Mouse (Mus musculus) forebrain, embryonic 16.5 days (tissue): ENCODE measurements around the gene Ccdc141. TPM values are rescaled to one million over a fixed set of nuclear protein-coding genes. Genes with fewer than 3 reads are reported as not detected.
"Not testable (repeated sequence)": the region's sequence is repeated elsewhere in the genome, so short reads cannot be mapped to it uniquely, and the experiment has no call there.

ENCODE experiments used
- ATAC-seq: fragments of 200-750 bp; cut with Nextera tagmentation; 2 replicates; pipeline ENCODE4 v1.8.0; 2017; ENCODE audit warnings: mild to moderate bottlenecking, moderate library complexity
- H3K27ac ChIP-seq: fragments of 300-500 bp; sonication (generic); 2 replicates; pipeline ENCODE4 v1.5.1; 2014; ENCODE audit warnings: low read length, control low read depth
- H3K27me3 ChIP-seq: fragments of 300-500 bp; sonication (generic); replicated peaks from 2 replicates; pipeline ENCODE4 v1.6.1; 2014; ENCODE audit warnings: low read length; ENCODE audit not compliant: control insufficient read depth, insufficient read depth
- H3K36me3 ChIP-seq: fragments of 300-500 bp; sonication (generic); 2 replicates; pipeline ENCODE4 v1.6.1; 2014; ENCODE audit not compliant: control insufficient read depth, insufficient read depth
- H3K4me1 ChIP-seq: fragments of 300-500 bp; sonication (generic); replicated peaks from 2 replicates; pipeline ENCODE4 v1.6.1; 2014; ENCODE audit warnings: low read length; ENCODE audit not compliant: control insufficient read depth, insufficient read depth
- H3K4me2 ChIP-seq: fragments of 300-500 bp; sonication (generic); 2 replicates; pipeline ENCODE4 v1.6.1; 2014; ENCODE audit warnings: mild to moderate bottlenecking, low read length, control low read depth
- H3K4me3 ChIP-seq: fragments of 300-500 bp; sonication (generic); replicated peaks from 2 replicates; pipeline ENCODE4 v1.5.1; 2014; ENCODE audit warnings: mild to moderate bottlenecking, low read length, control low read depth
- H3K9ac ChIP-seq: fragments of 300-500 bp; sonication (generic); replicated peaks from 2 replicates; pipeline ENCODE4 v1.6.1; 2014; ENCODE audit warnings: low read depth, low read length, control low read depth
- H3K9me3 ChIP-seq: fragments of 300-500 bp; sonication (generic); 2 replicates; pipeline ENCODE4 v1.6.1; 2016; ENCODE audit warnings: low read length; ENCODE audit not compliant: control insufficient read depth
- WGBS: fragments of 180-500 bp; shearing (Covaris S2); extraction: QIAGEN DNeasy Blood & Tissue Kit; methylation state at CpG from one replicate; pipeline ENCODE4 v1.1.7; 2014; 5-methylcytosine and 5-hydroxymethylcytosine counted together
- polyA plus RNA-seq: library from polyadenylated mRNA; unstranded; fragments of >200 nt; fragmentation: Nextera tagmentation; extraction: Ambion mirVana; gene quantifications from 2 replicates; pipeline ENCODE4 v1.2.1, GENCODE M21; 2015

The Ccdc141 gene
- polyA plus RNA-seq, 1 experiment from 2014 or later: 4.8 TPM

DNA sequence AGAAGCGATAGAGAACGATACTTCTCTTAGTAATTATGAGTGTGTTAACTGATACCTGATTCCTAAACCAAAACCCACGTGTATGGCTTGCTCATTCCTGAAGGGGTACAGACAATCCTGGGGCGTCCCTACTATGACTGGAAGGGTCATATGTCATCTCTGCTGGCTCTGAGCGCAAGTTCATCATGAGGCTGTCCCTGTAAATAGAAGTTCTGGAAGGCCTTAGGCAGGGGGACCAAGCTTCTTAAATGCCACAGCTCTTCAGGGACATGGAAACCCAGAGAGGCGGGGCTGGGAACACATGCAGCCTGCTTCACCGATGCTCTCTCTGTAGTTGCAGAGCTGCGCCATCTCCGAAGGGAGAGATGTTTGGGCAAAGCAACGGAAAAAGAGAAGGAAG, 133.2 kb downstream of the Ccdc141 start:
- ATAC-seq: no peak

DNA sequence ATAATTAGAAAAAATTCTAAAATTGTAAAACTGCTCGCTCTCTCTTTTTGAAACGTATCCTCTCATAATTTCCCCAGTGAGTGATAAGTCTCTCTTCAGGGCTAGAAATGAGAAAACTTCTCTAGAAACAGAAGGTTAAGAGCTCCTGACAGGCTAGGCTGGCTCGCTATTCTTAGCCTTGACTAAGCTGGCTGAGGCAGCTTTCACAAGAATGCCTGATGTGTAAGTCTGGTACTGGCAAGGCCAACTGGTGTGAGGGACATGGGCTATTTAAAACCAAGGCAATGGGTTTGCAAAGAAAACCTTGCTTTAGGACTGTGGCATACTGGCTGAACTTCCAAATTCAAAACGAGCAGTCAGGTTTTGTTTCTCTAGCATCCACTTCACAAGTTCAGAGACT, 136.3 kb downstream of the Ccdc141 start:
- Histone ChIP-seq H3K4me2 (no peak overlapping the region), H3K27me3 (no peaks in the 10 kb centered on the region), H3K9ac (no peak overlapping the region), H3K4me1 (no peaks in the 10 kb centered on the region), H3K27ac (no peak overlapping the region), H3K36me3 (no peaks in the 10 kb centered on the region), H3K4me3 (no peak overlapping the region), H3K9me3 (no peaks in the 10 kb centered on the region)
- ATAC-seq: no peak
- 86% methylated on average over 4 of the region's 4 CpGs for WGBS

More for the DNA sequence above, 133.2 kb downstream of the Ccdc141 start:
- H3K4me2 ChIP-seq: no peak overlapping the region
- H3K27ac ChIP-seq: no peak overlapping the region
- no peaks in the 10 kb centered on the region for H3K9me3 ChIP-seq
- H3K36me3 ChIP-seq: no peaks in the 10 kb centered on the region
- no peak overlapping the region for H3K4me3 ChIP-seq
- H3K27me3 ChIP-seq: no peaks in the 10 kb centered on the region
- WGBS: 90% methylated on average over 10 of the region's 10 CpGs
- H3K4me1 ChIP-seq: no peaks in the 10 kb centered on the region
- H3K9ac ChIP-seq: no peak overlapping the region

DNA sequence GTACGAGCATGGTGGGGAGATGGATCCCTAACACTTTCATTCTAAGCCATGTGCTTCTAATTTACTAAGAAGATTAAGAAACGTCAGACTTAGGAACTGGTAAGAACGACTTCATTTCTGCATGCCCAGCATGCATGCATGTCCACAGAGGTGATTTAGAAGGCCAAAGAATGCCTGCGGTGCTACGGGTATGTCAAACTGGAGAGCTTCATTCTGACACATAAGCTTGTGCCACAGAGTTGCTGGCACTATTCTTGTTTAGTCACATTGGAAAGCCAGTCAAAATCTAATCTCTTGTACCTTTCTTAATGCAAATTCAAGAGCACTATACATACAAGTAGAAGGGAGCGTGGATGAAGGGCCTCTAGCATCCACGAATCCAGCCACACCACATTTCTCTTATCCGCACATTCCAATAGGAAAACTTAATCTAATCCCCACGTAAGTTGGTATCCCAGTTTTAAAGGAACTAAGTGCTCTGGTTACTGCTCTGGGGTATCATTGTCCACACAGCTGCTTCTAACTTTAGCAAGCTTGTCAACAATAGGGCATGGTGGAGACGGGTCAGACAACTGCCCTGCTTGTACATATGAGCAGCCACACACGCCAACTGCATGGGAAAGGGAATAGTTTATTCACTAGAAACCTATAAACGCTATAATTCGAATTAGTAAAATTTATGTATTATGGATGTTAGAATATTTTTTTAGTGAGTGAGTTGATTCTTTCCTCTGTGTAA, 136.9 kb downstream of the Ccdc141 start:
- H3K36me3 ChIP-seq: no peaks in the 10 kb centered on the region
- no peak for ATAC-seq
- H3K4me3 ChIP-seq: no peak overlapping the region
- H3K27ac ChIP-seq: no peak overlapping the region
- WGBS: 84% methylated on average over 13 of the region's 13 CpGs
- H3K4me2 ChIP-seq: no peak overlapping the region
- no peaks in the 10 kb centered on the region for H3K9me3 ChIP-seq
- no peaks in the 10 kb centered on the region for H3K27me3 ChIP-seq
- no peaks in the 10 kb centered on the region for H3K4me1 ChIP-seq
- H3K9ac ChIP-seq: no peak overlapping the region

DNA sequence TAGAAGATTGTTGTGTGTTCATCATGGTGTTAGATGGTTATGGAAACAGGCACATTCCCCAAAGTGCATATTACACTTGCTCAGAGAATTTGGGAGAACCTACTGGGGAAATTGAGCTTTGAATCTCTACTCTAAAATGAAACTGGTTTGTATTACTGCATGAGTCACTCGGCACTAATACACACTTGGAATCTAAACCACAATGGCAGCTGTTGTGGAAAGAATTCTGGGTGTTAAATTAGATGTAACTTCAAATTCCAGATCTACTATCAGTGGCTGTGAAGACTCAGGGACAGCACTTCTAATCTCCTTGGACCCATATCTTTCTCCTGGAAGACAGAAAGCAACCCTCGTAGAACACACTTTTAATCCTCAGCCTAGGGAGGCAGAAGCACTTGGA, 149.8 kb downstream of the Ccdc141 start:
- Histone ChIP-seq H3K36me3 (no peaks in the 10 kb centered on the region), H3K9ac (no peak overlapping the region), H3K9me3 (no peaks in the 10 kb centered on the region), H3K4me1 (no peaks in the 10 kb centered on the region), H3K27ac (no peak overlapping the region), H3K27me3 (no peaks in the 10 kb centered on the region), H3K4me2 (no peak overlapping the region), H3K4me3 (no peak overlapping the region)
- ATAC-seq: no peak
- 77% methylated on average over 2 of the region's 2 CpGs for WGBS

DNA sequence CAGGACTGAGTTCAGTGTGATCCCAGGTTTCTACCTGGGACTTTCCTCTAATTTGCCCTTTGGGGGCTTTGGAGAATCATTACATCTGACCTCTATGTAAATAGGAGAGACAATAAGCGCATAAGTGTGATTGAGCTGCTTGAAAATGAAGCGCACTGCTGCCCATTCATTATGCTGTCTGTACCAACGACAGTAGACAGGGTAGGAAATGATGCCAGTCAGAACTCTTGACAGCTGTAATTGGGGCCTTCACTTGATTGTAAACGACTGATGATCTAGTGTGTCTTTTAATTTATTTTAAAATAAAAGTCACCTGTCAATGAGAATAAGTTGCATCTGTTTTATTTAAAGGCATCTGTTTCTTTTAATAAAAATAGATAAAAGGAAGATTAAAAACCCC, 152.7 kb downstream of the Ccdc141 start:
- ATAC-seq: 0 out of 2 replicates have a peak, but pooled peaks have one; percentile 66
- Histone ChIP-seq H3K27ac (no peak overlapping the region), H3K27me3 (no peaks in the 10 kb centered on the region), H3K4me2 (no peak overlapping the region), H3K9me3 (no peaks in the 10 kb centered on the region), H3K9ac (no peak overlapping the region), H3K4me3 (no peak overlapping the region), H3K36me3 (no peaks in the 10 kb centered on the region), H3K4me1 (no peaks in the 10 kb centered on the region)
- 40% methylated on average over 4 of the region's 4 CpGs for WGBS

DNA sequence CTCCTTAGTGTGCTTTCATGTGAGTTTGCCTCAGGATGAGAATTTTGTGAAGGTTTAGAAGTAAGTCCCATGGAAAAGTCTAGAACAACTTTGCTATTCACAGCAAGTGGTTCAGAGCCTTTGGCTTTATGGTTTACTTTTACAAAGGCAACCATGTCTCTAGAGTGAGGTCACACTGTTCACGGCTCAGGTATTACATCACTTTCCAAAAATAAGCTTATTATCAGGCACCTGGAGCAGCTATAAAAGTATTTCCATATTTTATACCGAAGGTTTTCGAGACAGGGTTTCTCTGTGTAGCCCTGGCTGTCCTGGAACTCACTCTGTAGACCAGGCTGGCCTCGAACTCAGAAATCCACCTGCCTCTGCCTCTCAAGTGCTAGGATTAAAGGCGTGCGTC, 157.0 kb downstream of the Ccdc141 start:
- H3K27ac ChIP-seq, H3K9me3 ChIP-seq, H3K4me3 ChIP-seq, H3K4me2 ChIP-seq, ATAC-seq, H3K9ac ChIP-seq, H3K4me1 ChIP-seq, H3K27me3 ChIP-seq, H3K36me3 ChIP-seq: not testable (repeated sequence)
- 91% methylated on average over 6 of the region's 6 CpGs for WGBS

DNA sequence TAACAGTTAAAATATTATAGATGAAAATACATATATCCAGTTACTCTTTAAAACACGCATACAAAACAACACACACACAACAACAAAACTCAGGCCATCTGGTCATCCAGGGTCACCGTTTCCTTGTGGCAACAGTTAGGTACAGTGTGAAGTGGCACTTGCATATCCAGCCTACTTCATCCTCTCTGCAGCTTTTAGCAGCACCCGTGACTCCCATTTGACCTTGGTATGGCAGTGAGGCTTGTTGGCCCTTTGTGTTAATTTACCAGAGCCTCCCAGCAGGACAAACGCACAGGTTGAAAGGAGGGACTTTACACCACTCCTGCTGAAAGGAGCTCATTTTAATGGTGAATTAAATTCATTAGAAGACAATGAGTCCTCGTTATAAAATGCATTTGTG, 158.5 kb downstream of the Ccdc141 start:
- no peak overlapping the region for H3K9ac ChIP-seq
- no peak overlapping the region for H3K4me3 ChIP-seq
- WGBS: 44% methylated on average over 5 of the region's 5 CpGs
- no peaks in the 10 kb centered on the region; the same call in 1 of the 2 replicates for H3K4me1 ChIP-seq
- H3K9me3 ChIP-seq: no peaks in the 10 kb centered on the region
- ATAC-seq: no peak
- no peaks in the 10 kb centered on the region for H3K36me3 ChIP-seq
- no peak overlapping the region for H3K27ac ChIP-seq
- H3K4me2 ChIP-seq: no peak overlapping the region
- no peaks in the 10 kb centered on the region for H3K27me3 ChIP-seq

DNA sequence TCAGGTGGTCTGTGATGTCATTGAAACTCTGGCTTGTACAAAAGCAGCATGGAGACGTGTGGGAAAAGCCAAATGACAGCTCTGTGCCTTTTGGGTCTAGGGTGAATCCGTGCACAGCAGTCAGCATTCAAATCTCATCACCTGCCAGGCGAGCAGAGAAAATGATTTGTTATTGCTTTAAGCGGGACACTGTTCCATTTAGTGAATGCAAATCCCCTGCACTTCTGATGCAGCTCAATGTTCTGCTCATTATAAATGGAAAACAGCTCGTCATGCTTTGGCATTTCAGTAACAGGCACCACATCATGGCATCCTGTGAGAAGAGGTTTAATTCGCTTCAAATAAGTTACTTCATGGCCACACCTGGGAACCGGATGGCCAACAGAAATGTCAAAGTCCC, 163.4 kb downstream of the Ccdc141 start:
- ATAC-seq: no peak; the same call in 1 of the 2 replicates
- no peak overlapping the region for H3K4me3 ChIP-seq
- no peaks in the 10 kb centered on the region for H3K9me3 ChIP-seq
- no peak overlapping the region for H3K9ac ChIP-seq
- H3K27ac ChIP-seq: no peak overlapping the region
- H3K27me3 ChIP-seq: no peaks in the 10 kb centered on the region
- H3K36me3 ChIP-seq: no peaks in the 10 kb centered on the region
- no peaks in the 10 kb centered on the region; the same call in 1 of the 2 replicates for H3K4me1 ChIP-seq
- 66% methylated on average over 7 of the region's 7 CpGs for WGBS
- no peak overlapping the region for H3K4me2 ChIP-seq

DNA sequence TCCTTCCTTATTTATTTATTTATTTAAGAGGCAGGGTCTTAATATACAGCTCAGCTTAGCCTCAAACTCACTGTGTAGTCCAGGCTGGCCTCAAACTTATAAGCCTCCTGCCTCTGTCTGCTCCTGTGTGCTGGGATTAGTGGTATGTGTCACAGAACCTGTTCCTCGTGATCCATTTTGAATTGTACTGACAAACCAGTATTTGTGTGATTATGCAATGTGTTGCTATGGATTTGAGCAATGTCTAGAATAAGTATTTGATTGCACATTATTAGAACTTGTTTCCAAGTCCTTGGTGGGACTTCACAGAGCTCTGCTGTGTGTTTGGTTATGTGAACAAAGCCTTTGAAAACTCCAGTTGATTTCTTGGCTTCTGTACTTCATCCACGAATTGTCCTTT, 167.3 kb downstream of the Ccdc141 start:
- WGBS: 49% methylated on average over 2 of the region's 2 CpGs
- Histone ChIP-seq H3K4me3 (no peak overlapping the region), H3K27me3 (no peaks in the 10 kb centered on the region), H3K4me1 (no peaks in the 10 kb centered on the region; the same call in 1 of the 2 replicates), H3K9ac (no peak overlapping the region), H3K27ac (no peak overlapping the region), H3K9me3 (no peaks in the 10 kb centered on the region), H3K4me2 (no peak overlapping the region), H3K36me3 (no peaks in the 10 kb centered on the region)
- no peak for ATAC-seq

DNA sequence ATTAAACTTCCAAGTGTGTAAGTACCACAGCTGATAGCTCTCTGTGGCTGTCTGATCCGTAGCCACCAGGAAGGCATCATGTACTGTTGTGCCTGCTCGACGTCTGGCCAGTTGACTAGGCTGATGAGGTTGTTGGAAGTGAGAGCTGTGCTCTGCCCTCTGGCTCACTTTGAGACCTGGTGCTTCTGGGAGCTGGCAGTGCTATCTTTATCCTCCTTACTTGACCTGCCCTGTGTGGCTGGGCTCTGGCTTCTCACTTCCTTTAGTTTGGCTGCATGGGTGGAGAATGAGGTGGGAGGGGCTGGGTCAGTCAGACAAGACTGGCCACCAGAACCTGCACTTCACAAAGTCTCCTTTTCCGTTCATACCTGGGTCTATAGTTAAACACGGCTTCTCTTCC, 172.1 kb downstream of the Ccdc141 start:
- H3K4me2 ChIP-seq: no peak overlapping the region
- no peaks in the 10 kb centered on the region for H3K4me1 ChIP-seq
- WGBS: 77% methylated on average over 5 of the region's 5 CpGs
- H3K27ac ChIP-seq: no peak overlapping the region
- H3K9me3 ChIP-seq: no peaks in the 10 kb centered on the region
- H3K36me3 ChIP-seq: no peaks in the 10 kb centered on the region
- H3K4me3 ChIP-seq: no peak overlapping the region
- H3K9ac ChIP-seq: no peak overlapping the region
- no peak for ATAC-seq
- no peaks in the 10 kb centered on the region for H3K27me3 ChIP-seq
